Mouse (Mus musculus) MEL (cell line): Measurements from ENCODE around the gene Slc9a2.

Source experiments
- CHD2 ChIP-seq: IDR thresholded peaks from 2 replicates; pipeline ENCODE4 v1.6.1; 2011; ENCODE audit warnings: low read length, improper control_type of control experiment
- CTCF ChIP-seq, 3 experiments: IDR thresholded peaks in 2 of 3; conservative IDR thresholded peaks in 1 of 3; 2 replicates each; pipeline ENCODE4 v1.5.1; 2011 to 2012; ENCODE audit warnings: low read length in 3 of 3, low read depth in 2 of 3, mild to moderate bottlenecking in 2 of 3, improper control_type of control experiment in 1 of 3, inconsistent platforms in 1 of 3, mixed read lengths in 1 of 3, moderate library complexity in 1 of 3; ENCODE audit not compliant: control insufficient read depth in 1 of 3, insufficient read depth in 1 of 3, poor library complexity in 1 of 3, severe bottlenecking in 1 of 3
- ELF1 ChIP-seq: IDR thresholded peaks from 2 replicates; pipeline ENCODE4 v1.6.1; 2014; ENCODE audit warnings: low read depth, mild to moderate bottlenecking, inconsistent platforms, low read length, improper control_type of control experiment, moderate library complexity
- POLR2A ChIP-seq, 2 experiments: IDR thresholded peaks; 2 replicates each; pipeline ENCODE4 v1.6.1; 2011 to 2012; ENCODE audit warnings: low read length in 2 of 2, mild to moderate bottlenecking in 2 of 2, control low read depth in 1 of 2, improper control_type of control experiment in 1 of 2, low read depth in 1 of 2, moderate library complexity in 1 of 2; ENCODE audit not compliant: control insufficient read depth in 1 of 2, insufficient read depth in 1 of 2, poor library complexity in 1 of 2
- USF2 ChIP-seq, 2 experiments: IDR thresholded peaks; 2 replicates each; pipeline ENCODE4 v1.6.1; 2011 to 2012; ENCODE audit warnings: improper control_type of control experiment in 2 of 2, low read length in 2 of 2, borderline replicate concordance in 1 of 2, inconsistent platforms in 1 of 2, low read depth in 1 of 2, mild to moderate bottlenecking in 1 of 2; ENCODE audit not compliant: insufficient read depth in 1 of 2

GRCm38 (mm10) chr1:40705099-40705498 lies 24.7 kb downstream of the Slc9a2 start:
- TF ChIP-seq CTCF (IDR thresholded peaks at IDR 0.05 in 2 of 3, conservative IDR thresholded peaks at IDR 0.05 in 1 of 3; ENCODE audit: control insufficient read depth in 1 of 3, insufficient read depth in 1 of 3, low read depth in 2 of 3, low read length in 3 of 3, poor library complexity in 1 of 3, severe bottlenecking in 1 of 3): no peak
- TF ChIP-seq CHD2: no peak
- TF ChIP-seq ELF1: no peak
- TF ChIP-seq USF2 (IDR thresholded peaks at IDR 0.05; ENCODE audit: borderline replicate concordance in 1 of 2, insufficient read depth in 1 of 2, low read depth in 1 of 2, low read length in 2 of 2): no peak
- TF ChIP-seq POLR2A (IDR thresholded peaks at IDR 0.05; ENCODE audit: control insufficient read depth in 1 of 2, insufficient read depth in 1 of 2, low read depth in 1 of 2, low read length in 2 of 2, poor library complexity in 1 of 2): no peak
